Mouse (Mus musculus): ENCODE data around the gene Zfp366.

DNA sequence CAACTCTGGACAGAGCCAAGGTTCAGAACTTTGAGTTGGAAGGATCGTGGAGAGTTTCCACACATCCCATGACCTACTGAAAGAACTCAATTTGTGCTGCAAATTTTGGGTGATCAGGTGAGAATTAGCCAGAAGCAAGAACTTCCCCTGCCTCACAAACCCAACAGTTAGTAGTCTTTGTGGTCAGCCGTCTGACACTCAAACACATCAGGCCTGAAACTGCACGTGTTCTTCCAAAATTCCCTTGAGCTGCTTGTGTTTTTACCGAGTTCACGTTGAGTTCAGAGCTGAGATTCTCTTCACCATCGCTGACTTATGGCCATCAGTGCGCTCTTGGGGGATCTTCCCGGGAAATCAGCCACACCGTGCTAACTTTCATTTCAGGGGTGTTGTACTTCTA is 22.6 kb downstream of the Zfp366 start:
- TF ChIP-seq POLR2A (IDR thresholded peaks at IDR 0.05; ENCODE audit: insufficient read length, low read depth), result no peak
- TF ChIP-seq USF1 (IDR thresholded peaks at IDR 0.05; ENCODE audit: low read depth), result no peak
